Mouse (Mus musculus) limb, embryonic 10.5 days (tissue): ENCODE data around the gene Palm. TPM values are rescaled to one million over a fixed set of nuclear protein-coding genes. Genes with fewer than 3 reads are reported as not detected.

Experiments used
- DNase-seq: peaks from one replicate; pipeline ENCODE4 v3.0.0-alpha.2; 2017; ENCODE audit warnings: low spot score
- H3K27ac ChIP-seq: fragments of 300-500 bp; sonication (generic); 2 replicates; pipeline ENCODE4 v1.5.1; 2016; ENCODE audit warnings: mild to moderate bottlenecking
- H3K27me3 ChIP-seq: fragments of 300-500 bp; sonication (generic); 2 replicates; pipeline ENCODE4 v1.6.1; 2016; ENCODE audit warnings: low read depth, mild to moderate bottlenecking; ENCODE audit not compliant: poor library complexity, severe bottlenecking
- H3K36me3 ChIP-seq: fragments of 300-500 bp; sonication (generic); 2 replicates; pipeline ENCODE4 v1.6.1; 2016; ENCODE audit warnings: mild to moderate bottlenecking, moderate library complexity
- H3K4me1 ChIP-seq: fragments of 300-500 bp; sonication (generic); 2 replicates; pipeline ENCODE4 v1.6.1; 2016
- H3K4me3 ChIP-seq: fragments of 300-500 bp; sonication (generic); 2 replicates; pipeline ENCODE4 v1.5.1; 2016; ENCODE audit warnings: mild to moderate bottlenecking, moderate library complexity
- H3K9me3 ChIP-seq: fragments of 300-500 bp; sonication (generic); replicated peaks from 2 replicates; pipeline ENCODE4 v1.6.1; 2016; ENCODE audit warnings: mild to moderate bottlenecking
- WGBS: fragments of 180-500 bp; shearing (Covaris S2); methylation state at CpG from one replicate; pipeline ENCODE4 v1.1.7; 2016; 5-methylcytosine and 5-hydroxymethylcytosine counted together
- polyA plus RNA-seq: library from polyadenylated mRNA; unstranded; fragments of >200 nt; fragmentation: Nextera tagmentation; extraction: Ambion mirVana; gene quantifications from 2 replicates; pipeline ENCODE4 v1.2.1, GENCODE M21; 2016

Gene Palm
- polyA plus RNA-seq, 1 experiment from 2014 or later: 126 TPM

- DNase-seq: peak; percentile 68
- Histone ChIP-seq H3K4me3 (peak overlapping the region; percentile 92), H3K27me3 (no peaks in the 10 kb centered on the region; the same call in 1 of the 2 replicates), H3K4me1 (peaks cover 38% of the 10 kb centered on the region), H3K9me3 (no peaks in the 10 kb centered on the region), H3K27ac (peak overlapping the region; percentile 96), H3K36me3 (peaks cover 11% of the 10 kb centered on the region)
- 1% methylated on average over 38 of the region's 38 CpGs for whole genome bisulfite sequencing
Measured at GRCm38 (mm10) chr10:79793738-79794490, 542 bp downstream of the Palm start.

GRCm38 (mm10) chr10:79794491-79794931 is 1.1 kb downstream of the Palm start:
- Histone ChIP-seq H3K9me3 (no peaks in the 10 kb centered on the region), H3K36me3 (peaks cover 15% of the 10 kb centered on the region), H3K4me1 (peaks cover 38% of the 10 kb centered on the region), H3K27ac (peak overlapping the region; percentile 96), H3K27me3 (no peaks in the 10 kb centered on the region), H3K4me3 (peak overlapping the region; percentile 92)
- 8% methylated on average over 10 of the region's 10 CpGs for WGBS
- DNase-seq: peak; percentile 65

- 96% methylated on average over 3 of the region's 3 CpGs for WGBS
- H3K27me3 ChIP-seq: no peaks in the 10 kb centered on the region
- H3K36me3 ChIP-seq: peaks cover 29% of the 10 kb centered on the region
- no peak for DNase-seq
- no peaks in the 10 kb centered on the region for H3K9me3 ChIP-seq
- no peak overlapping the region for H3K27ac ChIP-seq
- H3K4me3 ChIP-seq: no peak overlapping the region
- H3K4me1 ChIP-seq: peaks cover 43% of the 10 kb centered on the region
Measured at GRCm38 (mm10) chr10:79795905-79796304, 2.5 kb downstream of the Palm start.

DNA sequence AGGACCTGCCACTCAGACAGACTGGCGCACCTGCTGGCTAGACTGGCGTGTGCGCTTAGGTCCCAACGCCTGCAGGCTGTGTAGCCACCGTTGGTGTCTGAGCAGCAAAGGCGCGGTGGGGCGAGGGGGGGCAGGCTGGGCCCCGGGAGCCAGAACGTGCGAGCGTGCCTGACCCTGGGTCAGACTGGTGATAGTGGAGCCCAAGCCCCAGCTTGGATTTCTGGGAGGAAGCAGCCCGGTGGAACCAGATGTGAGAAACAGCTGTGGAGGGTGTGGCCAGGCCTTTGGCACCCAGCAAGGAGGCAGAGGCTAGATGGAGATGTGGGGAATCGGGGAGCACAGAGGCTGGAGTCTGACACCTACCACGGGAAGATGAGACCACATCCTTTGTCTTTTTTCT is 4.0 kb downstream of the Palm start:
- H3K4me3 ChIP-seq: peak overlapping the region; percentile 3; the same call in 1 of the 2 replicates
- peaks cover 56% of the 10 kb centered on the region for H3K4me1 ChIP-seq
- 29% methylated on average over 15 of the region's 15 CpGs for WGBS
- peaks cover 30% of the 10 kb centered on the region for H3K36me3 ChIP-seq
- no peak for DNase-seq
- no peaks in the 10 kb centered on the region for H3K27me3 ChIP-seq
- H3K27ac ChIP-seq: peak overlapping the region; percentile 5; the same call in 1 of the 2 replicates
- H3K9me3 ChIP-seq: no peaks in the 10 kb centered on the region

DNA sequence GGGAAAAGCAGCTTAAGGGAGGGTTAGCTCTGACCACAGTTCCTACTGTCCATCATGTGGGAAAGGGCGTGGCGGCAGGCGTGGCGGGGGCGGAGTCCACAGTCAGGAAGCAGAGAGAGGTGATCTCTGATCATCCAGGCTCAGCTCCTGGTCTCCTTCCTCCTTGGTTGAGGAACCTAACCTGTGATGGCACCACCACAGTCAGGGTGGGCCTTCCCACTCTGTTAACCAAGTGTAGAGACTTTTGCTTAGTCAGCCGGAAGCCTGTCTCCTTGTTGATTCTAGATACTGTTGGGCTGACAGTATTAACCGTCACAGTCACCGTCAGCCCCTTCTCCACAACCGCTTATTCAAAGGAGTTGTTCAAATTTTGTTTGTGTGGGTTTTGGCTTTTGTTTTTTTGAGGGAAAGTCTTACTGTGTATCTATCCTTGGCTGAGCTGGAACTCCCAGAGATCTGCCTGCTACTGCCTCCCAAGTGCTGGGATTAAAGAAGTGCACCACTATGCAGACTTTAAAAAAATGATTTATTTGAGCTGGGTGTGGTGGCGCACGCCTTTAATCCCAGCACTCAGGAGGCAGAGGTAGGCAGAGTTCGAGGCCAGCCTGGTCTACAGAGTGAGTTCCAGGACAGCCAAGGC is 5.0 kb downstream of the Palm start:
- DNase-seq: no peak
- H3K4me3 ChIP-seq: no peak overlapping the region
- H3K36me3 ChIP-seq: peaks cover 30% of the 10 kb centered on the region
- H3K27me3 ChIP-seq: no peaks in the 10 kb centered on the region
- H3K4me1 ChIP-seq: peaks cover 62% of the 10 kb centered on the region
- H3K9me3 ChIP-seq: no peaks in the 10 kb centered on the region
- 90% methylated on average over 12 of the region's 12 CpGs for WGBS
- no peak overlapping the region for H3K27ac ChIP-seq

DNA sequence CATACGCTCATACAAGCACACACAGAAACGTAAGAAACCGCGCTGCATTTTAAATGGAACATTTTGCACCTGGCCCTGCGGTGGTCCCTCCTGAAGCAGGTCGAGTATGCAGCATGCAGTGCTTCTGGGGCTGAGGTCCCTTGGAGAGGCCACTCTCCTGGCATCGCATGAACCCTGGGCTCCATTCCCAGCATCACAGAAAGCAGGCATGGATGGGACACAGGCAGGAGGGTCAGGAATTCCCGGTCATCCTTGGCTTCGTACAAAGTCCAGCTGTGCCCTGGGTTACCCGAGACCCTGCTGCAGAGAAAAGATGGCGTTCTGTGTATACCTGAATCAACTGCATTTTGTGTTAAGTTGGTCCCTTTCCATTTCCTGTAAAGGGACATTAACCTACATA is 7.1 kb downstream of the Palm start:
- Histone ChIP-seq H3K9me3 (no peaks in the 10 kb centered on the region), H3K36me3 (peaks cover 33% of the 10 kb centered on the region), H3K27me3 (no peaks in the 10 kb centered on the region), H3K4me3 (no peak overlapping the region), H3K27ac (0 out of 2 replicates have a peak overlapping the region, but pooled peaks have one; percentile 25), H3K4me1 (peaks cover 66% of the 10 kb centered on the region)
- DNase-seq: no peak
- WGBS: 89% methylated on average over 11 of the region's 11 CpGs

DNA sequence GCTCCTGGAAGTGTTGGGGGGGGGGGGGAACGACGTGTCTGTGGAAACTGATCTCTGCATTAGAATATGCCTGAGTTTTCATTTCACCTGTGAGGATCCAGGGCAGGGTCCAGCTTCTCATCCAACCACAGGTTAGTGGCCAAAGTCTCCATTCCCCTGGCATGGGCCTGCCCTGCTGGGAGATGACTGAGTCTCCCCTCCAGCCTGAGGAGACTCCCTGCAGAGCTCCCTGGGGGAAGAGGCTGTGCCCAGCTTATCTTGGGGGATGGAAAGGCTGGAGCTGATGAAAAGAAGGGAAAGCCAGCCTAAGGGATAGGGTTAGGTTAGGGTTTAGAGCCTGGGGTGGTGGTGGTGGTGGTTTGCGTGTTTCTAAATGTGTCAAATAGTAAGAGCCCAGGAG is 8.5 kb downstream of the Palm start:
- WGBS: 24% methylated on average over 3 of the region's 3 CpGs
- no peaks in the 10 kb centered on the region for H3K27me3 ChIP-seq
- no peaks in the 10 kb centered on the region for H3K9me3 ChIP-seq
- DNase-seq: no peak
- peaks cover 76% of the 10 kb centered on the region for H3K4me1 ChIP-seq
- no peak overlapping the region; the same call in 1 of the 2 replicates for H3K4me3 ChIP-seq
- peaks cover 30% of the 10 kb centered on the region for H3K36me3 ChIP-seq
- peak overlapping the region; percentile 77 for H3K27ac ChIP-seq

DNA sequence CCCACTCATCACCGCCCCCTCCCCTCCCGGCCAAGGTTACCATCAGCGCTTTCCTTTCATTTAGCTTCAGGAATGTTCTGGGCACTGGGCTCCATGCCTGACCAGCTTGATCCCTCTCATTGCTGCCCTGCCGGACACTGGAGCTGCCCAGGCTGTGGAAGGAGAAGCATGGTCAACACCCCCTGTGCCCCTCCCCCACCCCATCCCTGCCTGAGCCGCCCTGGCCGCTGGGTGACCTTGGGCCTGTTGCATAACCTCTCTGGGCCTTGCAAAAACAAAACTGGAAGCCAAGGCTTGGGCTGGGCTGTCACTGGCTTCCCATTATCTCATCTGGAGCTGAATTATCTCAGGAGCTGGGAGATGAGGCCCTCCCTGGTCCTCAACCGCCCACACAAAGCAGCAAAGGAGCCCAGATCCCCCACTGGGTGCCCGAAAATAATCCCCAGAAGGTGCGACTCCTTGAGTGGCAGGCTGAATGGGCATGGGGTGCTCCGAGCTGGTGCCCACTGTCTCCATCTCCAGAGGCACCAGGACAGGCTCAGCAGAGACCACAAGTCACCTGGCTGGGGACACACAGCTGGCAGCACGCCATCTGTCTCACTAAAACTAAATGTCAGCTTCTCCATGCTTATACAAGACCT is 9.1 kb downstream of the Palm start:
- peaks cover 36% of the 10 kb centered on the region for H3K36me3 ChIP-seq
- no peaks in the 10 kb centered on the region for H3K27me3 ChIP-seq
- peaks cover 76% of the 10 kb centered on the region for H3K4me1 ChIP-seq
- H3K4me3 ChIP-seq: no peak overlapping the region; the same call in 1 of the 2 replicates
- H3K27ac ChIP-seq: peak overlapping the region; percentile 77
- no peak for DNase-seq
- 52% methylated on average over 11 of the region's 11 CpGs for WGBS
- no peaks in the 10 kb centered on the region for H3K9me3 ChIP-seq

GRCm38 (mm10) chr10:79803716-79804323 is 10.4 kb downstream of the Palm start:
- Histone ChIP-seq H3K9me3 (no peaks in the 10 kb centered on the region), H3K4me1 (peaks cover 70% of the 10 kb centered on the region), H3K27ac (peak overlapping the region; percentile 77), H3K4me3 (peak overlapping the region; percentile 44), H3K36me3 (peaks cover 46% of the 10 kb centered on the region), H3K27me3 (no peaks in the 10 kb centered on the region)
- peak; percentile 95 for DNase-seq
- 11% methylated on average over 29 of the region's 29 CpGs for WGBS

DNA sequence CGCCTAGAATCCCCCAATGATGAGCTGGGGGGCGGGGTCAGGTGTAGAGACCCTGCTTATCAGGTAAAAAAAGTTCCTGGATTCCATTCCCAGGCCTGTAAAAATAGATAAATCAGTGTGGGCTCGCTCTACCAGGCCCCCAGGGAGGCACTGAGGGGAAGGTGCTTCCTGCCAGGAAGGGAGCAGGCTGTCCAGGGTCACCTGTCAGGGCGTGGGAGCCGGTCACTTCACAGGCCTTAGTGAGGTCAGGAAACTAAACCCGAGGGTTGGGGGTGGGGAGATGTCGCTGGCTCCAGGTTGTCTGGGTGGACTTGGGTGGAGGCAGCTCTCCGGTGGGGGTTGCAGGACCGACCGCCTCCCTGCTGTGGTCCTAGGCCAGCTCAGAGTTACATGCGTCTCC is 12.3 kb downstream of the Palm start:
- Histone ChIP-seq H3K4me3 (peak overlapping the region; percentile 21; the same call in 1 of the 2 replicates), H3K36me3 (peaks cover 47% of the 10 kb centered on the region), H3K27ac (peak overlapping the region; percentile 77; the same call in 1 of the 2 replicates), H3K4me1 (peaks cover 66% of the 10 kb centered on the region), H3K9me3 (no peaks in the 10 kb centered on the region), H3K27me3 (no peaks in the 10 kb centered on the region)
- no peak for DNase-seq
- WGBS: 49% methylated on average over 11 of the region's 11 CpGs

DNA sequence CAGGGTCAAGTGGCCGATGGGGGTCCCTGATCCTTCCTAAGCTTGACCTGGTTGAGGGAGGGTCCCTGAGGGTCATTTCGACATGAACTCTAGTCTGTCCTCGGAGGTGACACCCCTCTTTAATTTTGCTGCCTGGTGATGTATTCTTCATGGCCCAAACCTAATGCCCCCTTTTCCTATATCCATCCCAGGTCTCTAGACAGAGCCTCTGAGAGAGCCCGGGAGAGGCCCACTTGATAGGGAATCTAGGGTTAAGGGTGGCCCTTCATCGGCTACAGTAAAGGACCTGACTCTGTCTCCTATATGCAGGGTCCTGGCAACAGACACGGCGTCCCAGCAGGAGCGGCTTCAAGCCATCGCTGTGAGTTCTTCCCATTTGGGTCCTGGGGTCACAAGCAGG is 13.0 kb downstream of the Palm start:
- Histone ChIP-seq H3K36me3 (peaks cover 50% of the 10 kb centered on the region), H3K4me3 (no peak overlapping the region), H3K4me1 (peaks cover 62% of the 10 kb centered on the region), H3K27me3 (no peaks in the 10 kb centered on the region), H3K9me3 (no peaks in the 10 kb centered on the region), H3K27ac (peak overlapping the region; percentile 77; the same call in 1 of the 2 replicates)
- DNase-seq: no peak
- 90% methylated on average over 9 of the region's 9 CpGs for WGBS

- Histone ChIP-seq H3K36me3 (peaks cover 56% of the 10 kb centered on the region), H3K4me1 (peaks cover 55% of the 10 kb centered on the region), H3K27ac (peak overlapping the region; percentile 77), H3K4me3 (0 out of 2 replicates have a peak overlapping the region, but pooled peaks have one; percentile 11), H3K9me3 (no peaks in the 10 kb centered on the region), H3K27me3 (no peaks in the 10 kb centered on the region)
- WGBS: 86% methylated on average over 10 of the region's 10 CpGs
- no peak for DNase-seq
Measured at GRCm38 (mm10) chr10:79806972-79807371, 13.6 kb downstream of the Palm start.
